Mouse (Mus musculus): ENCODE data around the gene Sigirr. TPM values are rescaled to one million over a fixed set of nuclear protein-coding genes. Genes with fewer than 3 reads are reported as not detected.

Sigirr gene
- polyA plus RNA-seq, 1 experiment from 2014 or later: 11.2 TPM

DNA sequence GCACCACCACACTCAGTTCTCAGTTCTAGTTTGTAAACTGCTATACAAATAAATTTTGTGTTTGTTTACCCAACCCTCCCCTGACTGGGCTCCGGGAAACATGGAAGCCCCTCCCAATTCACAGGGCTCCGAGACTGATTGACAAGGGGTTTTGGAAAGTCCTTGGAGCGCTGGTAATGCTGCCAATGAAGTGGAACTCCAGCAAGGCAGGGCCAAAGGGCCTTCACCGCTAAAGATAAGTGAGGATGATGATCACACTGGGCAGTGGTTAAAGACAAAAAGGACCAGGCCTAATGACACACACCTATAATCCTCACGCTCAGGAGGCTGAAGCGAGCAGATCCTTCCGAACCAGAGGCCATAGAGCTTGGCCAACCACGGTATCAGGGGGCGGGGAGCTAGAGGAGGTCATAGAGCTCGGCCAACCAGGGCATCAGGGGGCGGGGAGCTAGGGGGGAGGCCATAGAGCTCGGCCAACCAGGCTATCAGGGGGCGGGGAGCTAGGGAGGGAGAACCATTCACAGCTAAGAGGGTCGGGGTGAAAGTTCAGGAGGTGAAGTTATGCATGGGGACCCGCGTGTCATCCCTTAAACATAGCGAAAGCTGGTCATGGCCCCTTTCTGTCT is 49.2 kb downstream of the Sigirr start:
- Histone ChIP-seq H3K27me3 (replicated peaks; ENCODE audit: control insufficient read depth, insufficient read depth, low read length) (no peaks in the 10 kb centered on the region), H3K4me2 (ENCODE audit: low read length) (no peak overlapping the region), H3K9ac (ENCODE audit: low read length) (no peak overlapping the region), H3K4me1 (replicated peaks; ENCODE audit: control insufficient read depth, insufficient read depth, low read length) (peaks cover 11% of the 10 kb centered on the region), H3K36me3 (ENCODE audit: control insufficient read depth, insufficient read depth, low read length) (no peaks in the 10 kb centered on the region), H3K4me3 (ENCODE audit: low read depth, low read length) (no peak overlapping the region), H3K9me3 (ENCODE audit: control insufficient read depth, low read length) (no peaks in the 10 kb centered on the region), H3K27ac (ENCODE audit: low read depth) (no peak overlapping the region)
- no peak for ATAC-seq (replicated peaks; ENCODE audit: low FRiP score, low TSS enrichment, low read depth)
- no peak for DNase-seq (ENCODE audit: low spot score)
- WGBS: 64% methylated on average over 17 of the region's 17 CpGs

DNA sequence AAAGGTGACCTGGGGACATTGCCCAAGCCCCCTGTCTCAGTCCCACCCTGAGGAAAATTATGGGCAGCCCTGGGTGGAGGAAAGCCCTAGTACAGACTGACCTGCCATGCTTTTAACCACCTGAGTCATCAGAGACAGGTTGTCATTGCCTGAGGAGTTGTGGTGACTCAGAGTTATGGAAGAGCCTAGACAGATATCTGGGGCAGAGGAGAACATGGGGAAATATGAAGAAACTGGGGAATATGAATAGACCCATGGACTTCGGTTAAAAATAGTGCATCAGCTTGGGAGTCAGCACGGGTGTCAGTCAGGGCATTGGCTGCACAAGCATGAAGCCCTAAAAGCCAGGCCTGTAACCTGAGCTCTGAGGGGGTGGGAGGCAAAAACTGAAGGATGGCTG is 51.0 kb downstream of the Sigirr start:
- Histone ChIP-seq H3K36me3 (ENCODE audit: control insufficient read depth, insufficient read depth, low read length) (no peaks in the 10 kb centered on the region), H3K4me2 (ENCODE audit: low read length) (no peak overlapping the region), H3K9ac (ENCODE audit: low read length) (no peak overlapping the region), H3K9me3 (ENCODE audit: control insufficient read depth, low read length) (no peaks in the 10 kb centered on the region), H3K4me1 (replicated peaks; ENCODE audit: control insufficient read depth, insufficient read depth, low read length) (peaks cover 11% of the 10 kb centered on the region), H3K27me3 (replicated peaks; ENCODE audit: control insufficient read depth, insufficient read depth, low read length) (no peaks in the 10 kb centered on the region), H3K4me3 (ENCODE audit: low read depth, low read length) (no peak overlapping the region), H3K27ac (ENCODE audit: low read depth) (no peak overlapping the region)
- ATAC-seq (replicated peaks; ENCODE audit: low FRiP score, low TSS enrichment, low read depth): no peak
- no peak for DNase-seq (ENCODE audit: low spot score)
- WGBS: 58% methylated on average over 2 of the region's 2 CpGs

DNA sequence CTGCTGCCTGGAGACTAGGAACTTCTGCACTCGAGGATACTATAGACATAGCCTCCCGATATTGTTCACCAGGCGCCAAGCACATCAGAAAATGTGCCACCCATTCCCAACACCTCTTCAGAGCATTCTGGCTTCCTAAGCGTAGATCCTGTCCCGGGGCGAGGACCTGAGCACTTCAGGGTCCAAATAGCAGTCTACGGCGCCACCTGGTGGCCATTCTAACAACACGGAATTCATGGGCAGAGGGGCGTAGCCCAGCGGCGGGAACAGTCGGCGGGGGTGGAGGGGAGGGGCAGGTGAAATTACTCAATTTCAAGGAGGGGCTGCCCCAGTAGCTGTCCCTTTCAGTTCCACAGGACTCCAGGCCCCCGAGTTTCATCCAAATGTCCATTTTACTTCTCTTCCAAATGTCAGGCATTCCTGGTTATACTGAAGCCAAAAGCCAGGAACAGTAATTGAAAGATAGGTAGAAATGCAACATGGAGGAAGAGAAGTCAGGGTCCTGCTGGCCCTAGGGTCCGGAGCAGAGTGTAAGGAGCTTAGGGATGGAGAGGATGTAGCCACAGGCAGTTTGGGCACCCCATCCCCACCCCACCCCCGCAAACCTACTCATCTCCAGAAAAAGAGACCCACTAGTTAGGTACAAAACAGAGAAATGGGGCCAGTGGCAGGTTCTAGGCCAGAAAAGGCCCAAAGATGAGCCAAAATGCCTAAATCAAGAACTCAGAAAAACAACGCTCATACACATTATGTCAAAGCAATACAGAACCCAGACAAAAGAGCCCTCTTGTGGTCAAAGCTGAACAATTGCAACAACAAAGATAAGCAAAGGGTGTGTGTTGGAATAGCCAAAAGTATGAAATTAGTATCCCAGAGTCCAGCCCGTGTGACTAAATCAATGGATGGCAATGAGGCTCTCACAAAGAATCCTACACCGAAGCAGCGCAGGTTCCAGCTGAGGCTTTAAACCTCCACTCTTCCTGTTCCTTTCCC is 51.9 kb downstream of the Sigirr start:
- ATAC-seq (replicated peaks; ENCODE audit: low FRiP score, low TSS enrichment, low read depth): peak; percentile 92
- peak overlapping the region; percentile 71 for H3K4me2 ChIP-seq (ENCODE audit: low read length)
- H3K9ac ChIP-seq (ENCODE audit: low read length): peak overlapping the region; percentile 27; the same call in 1 of the 2 replicates
- WGBS: 11% methylated on average over 21 of the region's 21 CpGs
- H3K27me3 ChIP-seq (replicated peaks; ENCODE audit: control insufficient read depth, insufficient read depth, low read length): no peaks in the 10 kb centered on the region
- peak overlapping the region; percentile 91 for H3K27ac ChIP-seq (ENCODE audit: low read depth)
- peak; percentile 94 for DNase-seq (ENCODE audit: low spot score)
- peak overlapping the region; percentile 25 for H3K4me3 ChIP-seq (ENCODE audit: low read depth, low read length)
- peaks cover 11% of the 10 kb centered on the region for H3K4me1 ChIP-seq (replicated peaks; ENCODE audit: control insufficient read depth, insufficient read depth, low read length)
- no peaks in the 10 kb centered on the region for H3K9me3 ChIP-seq (ENCODE audit: control insufficient read depth, low read length)
- no peaks in the 10 kb centered on the region for H3K36me3 ChIP-seq (ENCODE audit: control insufficient read depth, insufficient read depth, low read length)

DNA sequence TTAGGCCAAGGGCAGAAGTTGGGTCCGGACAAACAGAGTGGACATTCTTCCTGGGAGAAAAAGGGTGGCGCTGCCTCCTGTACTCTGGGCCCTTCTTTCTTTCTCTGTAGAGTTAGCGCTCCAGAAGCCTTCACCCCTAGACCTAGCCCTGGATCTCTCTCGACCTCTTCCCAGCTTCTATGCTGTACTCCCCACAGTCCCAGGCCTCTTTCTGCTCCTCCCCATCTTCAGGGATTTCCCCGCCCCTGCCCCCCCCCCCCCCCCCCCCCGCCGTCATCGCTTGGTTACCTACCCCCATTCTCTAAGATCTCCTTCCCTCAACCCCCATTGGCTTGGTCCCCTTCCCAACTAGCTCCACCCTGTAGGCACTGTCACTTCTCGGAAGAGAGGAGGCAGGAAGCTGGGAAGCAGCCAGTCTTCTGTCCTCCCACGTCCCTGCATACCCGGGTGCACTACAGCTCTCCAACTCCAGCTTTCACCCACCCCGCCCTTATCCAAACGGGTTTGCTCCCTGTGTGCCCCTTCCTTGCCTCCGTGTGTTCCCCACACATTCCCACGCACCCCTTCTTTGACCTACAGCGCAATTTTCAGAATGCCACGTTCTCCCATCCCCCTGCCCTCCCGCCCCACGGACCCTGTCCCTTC is 52.7 kb downstream of the Sigirr start:
- H3K4me3 ChIP-seq (ENCODE audit: low read depth, low read length): peak overlapping the region; percentile 25
- H3K9ac ChIP-seq (ENCODE audit: low read length): peak overlapping the region; percentile 27; the same call in 1 of the 2 replicates
- no peaks in the 10 kb centered on the region for H3K9me3 ChIP-seq (ENCODE audit: control insufficient read depth, low read length)
- DNase-seq (ENCODE audit: low spot score) (peak; percentile 80), ATAC-seq (replicated peaks; ENCODE audit: low FRiP score, low TSS enrichment, low read depth) (peak; percentile 83)
- WGBS: 8% methylated on average over 14 of the region's 19 CpGs
- no peaks in the 10 kb centered on the region for H3K27me3 ChIP-seq (replicated peaks; ENCODE audit: control insufficient read depth, insufficient read depth, low read length)
- peak overlapping the region; percentile 71 for H3K4me2 ChIP-seq (ENCODE audit: low read length)
- H3K4me1 ChIP-seq (replicated peaks; ENCODE audit: control insufficient read depth, insufficient read depth, low read length): peaks cover 18% of the 10 kb centered on the region
- H3K27ac ChIP-seq (ENCODE audit: low read depth): peak overlapping the region; percentile 91
- H3K36me3 ChIP-seq (ENCODE audit: control insufficient read depth, insufficient read depth, low read length): no peaks in the 10 kb centered on the region

DNA sequence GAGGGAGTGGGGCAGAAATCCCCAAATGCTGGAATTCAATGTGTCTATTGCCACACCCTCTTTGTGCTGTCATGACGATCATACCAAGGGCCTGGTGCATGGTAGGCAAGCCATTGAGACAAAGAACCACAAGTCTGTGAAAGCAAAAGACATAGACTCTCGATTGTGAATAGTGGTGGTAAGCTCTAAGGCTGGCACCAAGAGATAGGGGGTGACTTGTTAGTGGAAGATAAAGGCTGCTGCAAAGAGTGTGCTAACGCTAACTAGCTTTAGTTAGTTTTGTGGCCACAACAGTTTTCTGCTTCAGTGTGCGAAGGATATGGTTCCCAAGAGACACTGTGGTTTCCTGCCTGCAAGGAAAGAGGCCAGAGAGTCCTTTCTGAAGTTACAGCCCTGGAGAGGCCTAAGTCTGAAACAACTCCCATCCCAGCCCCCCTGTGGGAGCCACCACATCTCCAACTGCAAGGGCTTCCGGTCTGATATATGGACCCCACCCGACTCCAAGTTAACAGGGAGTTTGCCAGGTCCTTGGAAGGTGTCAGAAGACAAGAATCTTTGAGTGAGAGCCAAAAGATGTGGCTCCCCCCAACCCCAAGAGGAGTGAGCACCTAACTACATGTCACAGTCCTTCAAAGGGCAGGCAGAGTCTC is 53.3 kb downstream of the Sigirr start:
- WGBS: 60% methylated on average over 6 of the region's 6 CpGs
- Histone ChIP-seq H3K4me1 (replicated peaks; ENCODE audit: control insufficient read depth, insufficient read depth, low read length) (peaks cover 22% of the 10 kb centered on the region), H3K9me3 (ENCODE audit: control insufficient read depth, low read length) (no peaks in the 10 kb centered on the region), H3K9ac (ENCODE audit: low read length) (no peak overlapping the region), H3K36me3 (ENCODE audit: control insufficient read depth, insufficient read depth, low read length) (no peaks in the 10 kb centered on the region), H3K4me2 (ENCODE audit: low read length) (peak overlapping the region; percentile 28), H3K27ac (ENCODE audit: low read depth) (peak overlapping the region; percentile 91), H3K27me3 (replicated peaks; ENCODE audit: control insufficient read depth, insufficient read depth, low read length) (no peaks in the 10 kb centered on the region), H3K4me3 (ENCODE audit: low read depth, low read length) (no peak overlapping the region)
- DNase-seq (ENCODE audit: low spot score) (peak; percentile 56), ATAC-seq (replicated peaks; ENCODE audit: low FRiP score, low TSS enrichment, low read depth) (no peak)

DNA sequence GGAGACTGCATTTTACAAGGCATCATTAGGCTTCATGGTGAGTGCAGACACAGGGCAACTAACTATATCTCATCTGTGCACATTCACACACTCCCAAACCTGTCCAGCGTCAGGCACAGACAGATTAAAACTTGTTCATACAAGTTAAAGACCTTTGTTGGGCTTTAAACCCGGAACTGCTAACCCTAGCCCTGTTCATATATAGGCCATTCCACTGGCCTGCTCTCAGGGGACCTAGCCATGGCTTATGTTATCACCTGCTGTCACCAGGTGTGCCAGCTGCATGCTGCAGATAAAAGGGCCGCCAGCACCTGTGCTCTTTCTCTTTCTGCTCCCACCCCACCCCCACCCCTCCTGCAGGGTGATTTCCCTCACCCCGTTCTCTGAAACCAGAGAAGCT is 57.8 kb downstream of the Sigirr start:
- Histone ChIP-seq H3K27me3 (replicated peaks; ENCODE audit: control insufficient read depth, insufficient read depth, low read length) (no peaks in the 10 kb centered on the region), H3K27ac (ENCODE audit: low read depth) (peak overlapping the region; percentile 59; the same call in 1 of the 2 replicates), H3K4me2 (ENCODE audit: low read length) (no peak overlapping the region), H3K36me3 (ENCODE audit: control insufficient read depth, insufficient read depth, low read length) (no peaks in the 10 kb centered on the region), H3K9me3 (ENCODE audit: control insufficient read depth, low read length) (no peaks in the 10 kb centered on the region), H3K9ac (ENCODE audit: low read length) (no peak overlapping the region), H3K4me3 (ENCODE audit: low read depth, low read length) (no peak overlapping the region), H3K4me1 (replicated peaks; ENCODE audit: control insufficient read depth, insufficient read depth, low read length) (peaks cover 19% of the 10 kb centered on the region)
- ATAC-seq (replicated peaks; ENCODE audit: low FRiP score, low TSS enrichment, low read depth) (no peak), DNase-seq (ENCODE audit: low spot score) (no peak)
- WGBS: 31% methylated on average over 4 of the region's 4 CpGs

DNA sequence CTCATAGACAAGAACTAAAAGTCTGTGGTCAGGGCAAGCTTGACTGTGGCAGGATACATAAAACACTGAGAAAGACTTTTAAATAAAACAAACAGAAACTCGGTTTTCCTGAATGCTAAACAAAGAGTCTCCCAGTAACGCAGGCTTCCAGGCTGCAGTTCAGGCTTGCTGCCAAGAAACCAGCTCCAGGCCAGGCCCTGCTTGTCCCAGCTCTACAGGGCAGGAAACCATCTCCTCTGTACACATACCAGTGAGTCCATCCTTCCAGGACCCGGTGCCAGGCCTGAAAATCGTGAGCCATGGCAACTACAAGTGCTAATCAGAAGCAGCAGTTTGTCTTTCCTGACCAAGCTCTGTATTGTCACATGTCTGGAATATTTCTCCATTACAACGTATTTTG is 58.7 kb downstream of the Sigirr start:
- Histone ChIP-seq H3K4me2 (ENCODE audit: low read length) (no peak overlapping the region), H3K27ac (ENCODE audit: low read depth) (peak overlapping the region; percentile 97), H3K4me3 (ENCODE audit: low read depth, low read length) (no peak overlapping the region), H3K9ac (ENCODE audit: low read length) (no peak overlapping the region), H3K36me3 (ENCODE audit: control insufficient read depth, insufficient read depth, low read length) (no peaks in the 10 kb centered on the region), H3K27me3 (replicated peaks; ENCODE audit: control insufficient read depth, insufficient read depth, low read length) (no peaks in the 10 kb centered on the region), H3K9me3 (ENCODE audit: control insufficient read depth, low read length) (no peaks in the 10 kb centered on the region), H3K4me1 (replicated peaks; ENCODE audit: control insufficient read depth, insufficient read depth, low read length) (peaks cover 14% of the 10 kb centered on the region)
- DNase-seq (ENCODE audit: low spot score): peak; percentile 79
- 8% methylated on average over 5 of the region's 5 CpGs for WGBS
- ATAC-seq (replicated peaks; ENCODE audit: low FRiP score, low TSS enrichment, low read depth): peak; percentile 70
